Mouse (Mus musculus): Measurements from ENCODE around the gene Krtap9-5. TPM values are rescaled to one million over a fixed set of nuclear protein-coding genes. Genes with fewer than 3 reads are reported as not detected.

Gene Krtap9-5
- polyA plus RNA-seq, 1 experiment from 2014 or later, result not detected

DNA sequence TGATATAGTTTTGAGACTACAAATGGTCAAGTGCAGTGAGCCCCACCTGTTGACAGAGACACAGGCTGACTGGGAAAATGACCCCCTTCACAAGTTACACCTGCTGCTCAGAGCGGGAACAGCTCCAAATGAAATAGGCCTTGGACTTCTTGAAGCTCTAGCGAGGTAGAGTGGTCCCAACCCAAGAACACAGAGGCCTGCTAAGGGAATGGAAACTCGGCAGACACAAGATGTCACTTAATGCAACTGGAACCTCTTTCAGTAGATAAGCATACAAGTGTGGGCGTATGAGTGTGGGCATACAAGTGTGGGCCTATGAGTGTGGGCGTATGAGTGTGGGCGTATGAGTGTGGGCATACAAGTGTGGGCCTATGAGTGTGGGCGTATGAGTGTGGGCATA lies 50.8 kb downstream of the Krtap9-5 start:
- Histone ChIP-seq H3K36me3 (ENCODE audit: control insufficient read depth, insufficient read depth, low read length) (no peaks in the 10 kb centered on the region), H3K4me1 (replicated peaks; ENCODE audit: control insufficient read depth, insufficient read depth, low read length) (no peaks in the 10 kb centered on the region), H3K9me3 (ENCODE audit: control insufficient read depth, low read length) (no peaks in the 10 kb centered on the region; the same call in 1 of the 2 replicates), H3K4me2 (ENCODE audit: low read depth, low read length, severe bottlenecking) (no peak overlapping the region), H3K27me3 (ENCODE audit: control insufficient read depth, insufficient read depth, low read length) (no peaks in the 10 kb centered on the region), H3K9ac (ENCODE audit: low read length) (no peak overlapping the region), H3K4me3 (ENCODE audit: low read depth, low read length) (no peak overlapping the region), H3K27ac (ENCODE audit: low read depth, low read length) (no peak overlapping the region)
- WGBS, result 91% methylated on average over 7 of the region's 7 CpGs
- ATAC-seq (replicated peaks; ENCODE audit: low FRiP score), result no peak
- DNase-seq (ENCODE audit: low spot score), result no peak

Other genes starting within 250 kb of the Krtap9-5 start
- gene Gm14180, start 214.2 kb upstream of the Krtap9-5 start, polyA plus RNA-seq (2014; fragmentation: Nextera tagmentation; extraction: Ambion mirVana), result not detected in 2 replicates
- not detected in 2 replicates for gene Gm11595, start 175.6 kb upstream of the Krtap9-5 start, polyA plus RNA-seq (2014; fragmentation: Nextera tagmentation; extraction: Ambion mirVana)
- gene Krtap4-8, start 167.8 kb upstream of the Krtap9-5 start, polyA plus RNA-seq (2014; fragmentation: Nextera tagmentation; extraction: Ambion mirVana), result not detected in 2 replicates
- not detected in 2 replicates for gene Krtap4-9, start 163.3 kb upstream of the Krtap9-5 start, polyA plus RNA-seq (2014; fragmentation: Nextera tagmentation; extraction: Ambion mirVana)
- gene Gm11596, start 155.0 kb upstream of the Krtap9-5 start, polyA plus RNA-seq (2014; fragmentation: Nextera tagmentation; extraction: Ambion mirVana), result not detected in 2 replicates
- not detected in 2 replicates for gene Gm11569, start 149.5 kb upstream of the Krtap9-5 start, polyA plus RNA-seq (2014; fragmentation: Nextera tagmentation; extraction: Ambion mirVana)
- gene Gm11554, start 144.0 kb upstream of the Krtap9-5 start, polyA plus RNA-seq (2014; fragmentation: Nextera tagmentation; extraction: Ambion mirVana), result not detected in 2 replicates
- gene Krtap4-13, start 138.6 kb upstream of the Krtap9-5 start, polyA plus RNA-seq (2014; fragmentation: Nextera tagmentation; extraction: Ambion mirVana), result not detected in 2 replicates
- not detected in 2 replicates for gene Gm11564, start 132.8 kb upstream of the Krtap9-5 start, polyA plus RNA-seq (2014; fragmentation: Nextera tagmentation; extraction: Ambion mirVana)
- not detected in 2 replicates for gene 2300003K06Rik, start 110.4 kb upstream of the Krtap9-5 start, polyA plus RNA-seq (2014; fragmentation: Nextera tagmentation; extraction: Ambion mirVana)
- gene Krtap4-16, start 96.9 kb upstream of the Krtap9-5 start, polyA plus RNA-seq (2014; fragmentation: Nextera tagmentation; extraction: Ambion mirVana), result not detected in 2 replicates
- not detected in 2 replicates for gene Gm11568, start 90.6 kb upstream of the Krtap9-5 start, polyA plus RNA-seq (2014; fragmentation: Nextera tagmentation; extraction: Ambion mirVana)
- not detected in 2 replicates for gene Gm11559, start 84.0 kb upstream of the Krtap9-5 start, polyA plus RNA-seq (2014; fragmentation: Nextera tagmentation; extraction: Ambion mirVana)
- gene Krtap9-1, start 75.1 kb upstream of the Krtap9-5 start, polyA plus RNA-seq (2014; fragmentation: Nextera tagmentation; extraction: Ambion mirVana), result not detected in 2 replicates
- not detected in 2 replicates for gene Gm11567, start 69.3 kb upstream of the Krtap9-5 start, polyA plus RNA-seq (2014; fragmentation: Nextera tagmentation; extraction: Ambion mirVana)
- not detected in 2 replicates for gene Krtap31-1, start 40.6 kb upstream of the Krtap9-5 start, polyA plus RNA-seq (2014; fragmentation: Nextera tagmentation; extraction: Ambion mirVana)
- not detected in 2 replicates for gene Gm11565, start 33.7 kb upstream of the Krtap9-5 start, polyA plus RNA-seq (2014; fragmentation: Nextera tagmentation; extraction: Ambion mirVana)
- gene Krtap31-2, start 12.2 kb upstream of the Krtap9-5 start, polyA plus RNA-seq (2014; fragmentation: Nextera tagmentation; extraction: Ambion mirVana), result not detected in 2 replicates
- not detected in 2 replicates for gene Krtap29-1, start 30.6 kb downstream of the Krtap9-5 start, polyA plus RNA-seq (2014; fragmentation: Nextera tagmentation; extraction: Ambion mirVana)
- gene Krtap16-1, start 38.1 kb downstream of the Krtap9-5 start, polyA plus RNA-seq (2014; fragmentation: Nextera tagmentation; extraction: Ambion mirVana), result not detected in 2 replicates
- gene Krtap17-1, start 45.5 kb downstream of the Krtap9-5 start, polyA plus RNA-seq (2014; fragmentation: Nextera tagmentation; extraction: Ambion mirVana), result not detected in 2 replicates
- not detected in 2 replicates for gene Krt33a, start 67.7 kb downstream of the Krtap9-5 start, polyA plus RNA-seq (2014; fragmentation: Nextera tagmentation; extraction: Ambion mirVana)
- not detected in 2 replicates for gene Krt33b, start 81.4 kb downstream of the Krtap9-5 start, polyA plus RNA-seq (2014; fragmentation: Nextera tagmentation; extraction: Ambion mirVana)
- not detected in 2 replicates for gene Krt34, start 93.1 kb downstream of the Krtap9-5 start, polyA plus RNA-seq (2014; fragmentation: Nextera tagmentation; extraction: Ambion mirVana)
- not detected in 2 replicates for gene Krt31, start 102.1 kb downstream of the Krtap9-5 start, polyA plus RNA-seq (2014; fragmentation: Nextera tagmentation; extraction: Ambion mirVana)
- gene Krt32, start 139.8 kb downstream of the Krtap9-5 start, polyA plus RNA-seq (2014; fragmentation: Nextera tagmentation; extraction: Ambion mirVana), result not detected in 2 replicates
- gene Krt35, start 147.8 kb downstream of the Krtap9-5 start, polyA plus RNA-seq (2014; fragmentation: Nextera tagmentation; extraction: Ambion mirVana), result not detected in 2 replicates
- gene Krt36, start 157.2 kb downstream of the Krtap9-5 start, polyA plus RNA-seq (2014; fragmentation: Nextera tagmentation; extraction: Ambion mirVana), result not detected in 2 replicates
- not detected in 2 replicates for gene Krt13, start 173.1 kb downstream of the Krtap9-5 start, polyA plus RNA-seq (2014; fragmentation: Nextera tagmentation; extraction: Ambion mirVana)
- gene Krt15, start 187.5 kb downstream of the Krtap9-5 start, polyA plus RNA-seq (2014; fragmentation: Nextera tagmentation; extraction: Ambion mirVana), result 0.90 and 1.2 TPM in 2 replicates
- 3.0 and 4.0 TPM in 2 replicates for gene Krt19, start 200.2 kb downstream of the Krtap9-5 start, polyA plus RNA-seq (2014; fragmentation: Nextera tagmentation; extraction: Ambion mirVana)
- gene Krt9, start 244.8 kb downstream of the Krtap9-5 start, polyA plus RNA-seq (2014; fragmentation: Nextera tagmentation; extraction: Ambion mirVana), result not detected in 2 replicates